Comparison of ENCODE assay signal across 9 mouse cellular contexts in the genomic region with DNA sequence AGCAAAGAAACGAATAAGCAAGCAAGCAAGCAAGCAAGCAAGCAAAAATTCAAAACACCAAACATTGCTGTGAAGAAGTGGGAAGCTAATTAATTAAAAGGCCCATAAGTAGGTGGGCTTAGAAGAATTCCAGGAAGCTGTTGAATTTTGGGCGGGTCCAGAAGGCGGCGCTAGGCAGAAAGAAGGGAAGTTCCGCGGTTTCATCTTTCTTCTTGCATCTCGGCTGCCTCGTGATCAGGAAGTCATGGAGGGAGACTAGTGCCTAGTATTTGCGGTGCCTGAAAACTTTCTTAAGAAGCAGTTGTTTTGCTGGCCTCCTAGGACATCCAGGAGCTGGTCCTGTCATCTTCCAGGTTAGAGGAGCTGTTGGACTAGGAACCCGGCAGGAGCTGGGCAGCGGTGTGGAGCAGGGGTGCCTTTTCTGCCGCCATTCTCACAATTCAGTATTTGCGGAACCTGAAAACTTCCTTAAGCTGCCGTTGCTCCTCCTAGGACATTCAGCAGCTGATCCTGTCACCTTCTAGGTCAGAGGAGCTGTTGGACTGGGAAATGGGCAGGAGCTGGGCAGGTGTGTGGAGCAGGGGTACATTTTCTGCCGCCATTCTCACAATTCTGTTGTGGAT. TPM values are rescaled to one million over a fixed set of nuclear protein-coding genes. Genes with fewer than 3 reads are reported as not detected.
DNase-seq lines count a peak whose midpoint lies in the region; ATAC-seq lines count a peak whose summit lies in the region.
"Not testable (repeated sequence)": the region's sequence is repeated elsewhere in the genome, so short reads cannot be mapped to it uniquely, and the experiment has no call there.
"Had no signal": no experiment of that assay in that cellular context is flagged by ENCODE, and none has a peak within 500 bp of the region (broad histone marks: within the 10 kb centered on the region; RNA-seq: fewer than 3 reads in every experiment).

Gene Zfp991 (plus strand): TSS at position 202 of the 623 bp plus-strand sequence.

- intact Hi-C loops in left cerebral cortex, postnatal 4 days (cut with DNase I) = not testable (repeated sequence)

- not testable (repeated sequence) for H3K4me1 ChIP-seq in forebrain, embryonic 12.5 days; heart, embryonic 14.5 days (ENCODE audit: control insufficient read depth in 2 of 2, insufficient read depth in 2 of 2, low read length in 2 of 2); hindbrain, embryonic 16.5 days (ENCODE audit: control insufficient read depth, insufficient read depth, low read depth, low read length); liver, embryonic 15.5 days (replicated peaks); neural tube, embryonic 12.5 days

- not testable (repeated sequence) for H3K4me2 ChIP-seq in forebrain, embryonic 12.5 days; hindbrain, embryonic 16.5 days (ENCODE audit: low read length); neural tube, embryonic 12.5 days (replicated peaks)
- H3K4me2 ChIP-seq in heart, embryonic 14.5 days (ENCODE audit: low read length) = peak within 1 kb of the TSS; percentile 27; the same call in 1 of the 2 replicates
- H3K4me2 ChIP-seq in liver, embryonic 15.5 days = peak within 1 kb of the TSS; percentile 40; the same call in 1 of the 2 replicates

- not testable (repeated sequence) for H3K9ac ChIP-seq in forebrain, embryonic 12.5 days; heart, embryonic 14.5 days (ENCODE audit: low read length); hindbrain, embryonic 16.5 days (ENCODE audit: low read depth, low read length); liver, embryonic 15.5 days; neural tube, embryonic 12.5 days

- ATAC-seq in common myeloid progenitor, adult 5-6 weeks (replicated peaks; ENCODE audit: low read depth, poor library complexity, severe bottlenecking) = peak; percentile 99
- ATAC-seq in forebrain, embryonic 12.5 days (ENCODE audit: low FRiP score); heart, embryonic 14.5 days (ENCODE audit: insufficient number of reproducible peaks, insufficient read depth, low FRiP score, low read depth); hindbrain, embryonic 16.5 days; liver, embryonic 15.5 days (ENCODE audit: insufficient read depth); neural tube, embryonic 12.5 days (ENCODE audit: low FRiP score, low read depth): not testable (repeated sequence)

- H3K36me3 ChIP-seq in forebrain, embryonic 12.5 days (replicated peaks); heart, embryonic 14.5 days (ENCODE audit: control insufficient read depth, insufficient read depth, low read length); hindbrain, embryonic 16.5 days (ENCODE audit: control insufficient read depth, insufficient read depth, low read length); liver, embryonic 15.5 days (replicated peaks); neural tube, embryonic 12.5 days: not testable (repeated sequence)

- not testable (repeated sequence) for H3K27ac ChIP-seq in forebrain, embryonic 12.5 days; heart, embryonic 14.5 days (replicated peaks in 1 of 2; ENCODE audit: control insufficient read depth in 1 of 2, insufficient read depth in 1 of 2, low read depth in 2 of 2, low read length in 2 of 2); hindbrain, embryonic 16.5 days (ENCODE audit: low read depth, low read length); liver, embryonic 15.5 days (replicated peaks); neural tube, embryonic 12.5 days

- H3K27me3 ChIP-seq in forebrain, embryonic 12.5 days; heart, embryonic 14.5 days (ENCODE audit: control insufficient read depth, insufficient read depth, low read length); hindbrain, embryonic 16.5 days (replicated peaks; ENCODE audit: control insufficient read depth, insufficient read depth, low read length); liver, embryonic 15.5 days; neural tube, embryonic 12.5 days (replicated peaks): not testable (repeated sequence)

- WGBS in forebrain, embryonic 12.5 days = 37% methylated on average over 2 of the region's 15 CpGs
- 24% methylated on average over 2 of the region's 15 CpGs for WGBS in heart, embryonic 14.5 days
- WGBS in hindbrain, embryonic 16.5 days = 41% methylated on average over 2 of the region's 15 CpGs
- WGBS in liver, embryonic 15.5 days (ENCODE audit: insufficient replicate concordance) = 18% methylated on average over 2 of the region's 15 CpGs
- WGBS in neural tube, embryonic 12.5 days = 39% methylated on average over 2 of the region's 15 CpGs

- H3K9me3 ChIP-seq in forebrain, embryonic 12.5 days; heart, embryonic 14.5 days (ENCODE audit: control insufficient read depth, low read length); hindbrain, embryonic 16.5 days (ENCODE audit: control insufficient read depth, low read length); liver, embryonic 15.5 days (replicated peaks): not testable (repeated sequence)
- H3K9me3 ChIP-seq in neural tube, embryonic 12.5 days = peaks cover 11% of the 10 kb centered on the region; the same call in 1 of the 2 replicates

- DNase-seq in left cerebral cortex, postnatal 4 days; thymus, postnatal 0 days (ENCODE audit: low spot score): not testable (repeated sequence)

- peak within 1 kb of the TSS; percentile 26; the same call in 1 of the 2 replicates for H3K4me3 ChIP-seq in forebrain, embryonic 12.5 days (replicated peaks)
- H3K4me3 ChIP-seq in heart, embryonic 14.5 days (ENCODE audit: control insufficient read depth in 1 of 2, insufficient read depth in 1 of 2, low read depth in 1 of 2, low read length in 2 of 2) = peak within 1 kb of the TSS; percentile 27 to 37; a peak in 3 of 4 replicates
- peak within 1 kb of the TSS; percentile 20; the same call in 1 of the 2 replicates for H3K4me3 ChIP-seq in hindbrain, embryonic 16.5 days (ENCODE audit: low read length)
- H3K4me3 ChIP-seq in liver, embryonic 15.5 days (replicated peaks) = peak within 1 kb of the TSS; percentile 42
- peak within 1 kb of the TSS; percentile 27 for H3K4me3 ChIP-seq in neural tube, embryonic 12.5 days

RNA-seq across cellular contexts. Expression of gene Zfp991, which starts in this region (rescaled TPM):
- total RNA-seq in common myeloid progenitor, adult 5-6 weeks (2017) = 30.8 and 38.1 TPM in 2 replicates
- polyA plus RNA-seq in forebrain, embryonic 12.5 days (2016; fragmentation: Nextera tagmentation; extraction: Ambion mirVana) = 4.1 and 4.3 TPM in 2 replicates
- 5.3 and 8.5 TPM in 2 replicates for polyA plus RNA-seq in heart, embryonic 14.5 days (2014; fragmentation: Nextera tagmentation; extraction: Ambion mirVana)
- polyA plus RNA-seq in hindbrain, embryonic 16.5 days (2015; fragmentation: Nextera tagmentation; extraction: Ambion mirVana) = 5.3 and 6.4 TPM in 2 replicates
- total RNA-seq in left cerebral cortex, postnatal 4 days (2021) = 10 to 100 TPM; 13.1 to 13.9 TPM
- polyA plus RNA-seq in liver, embryonic 15.5 days (2015; fragmentation: Nextera tagmentation; extraction: Ambion mirVana) = 2.6 and 3.3 TPM in 2 replicates
- polyA plus RNA-seq in neural tube, embryonic 12.5 days (2016; fragmentation: Nextera tagmentation; extraction: Ambion mirVana) = 4.1 and 5.6 TPM in 2 replicates
- polyA plus RNA-seq in thymus, postnatal 0 days (2015; fragmentation: Nextera tagmentation; extraction: Ambion mirVana) = 9.9 and 11.2 TPM in 2 replicates
- polyA plus RNA-seq: erythroblast, embryonic 14.5 days had no signal
